Mouse (Mus musculus) hindbrain, postnatal 0 days (tissue): ENCODE results near the gene Psmd5. TPM values are rescaled to one million over a fixed set of nuclear protein-coding genes. Genes with fewer than 3 reads are reported as not detected.
A peak's percentile ranks its signal among the peaks of the same experiment; 100 is the strongest.

Experiments used
- ATAC-seq: fragments of 200-750 bp; cut with Nextera tagmentation; 2 replicates; pipeline ENCODE4 v1.8.0; 2017; ENCODE audit warnings: mild to moderate bottlenecking, moderate TSS enrichment, moderate library complexity
- DNase-seq: peaks from one replicate; pipeline ENCODE4 v3.0.0-alpha.2; 2015; ENCODE audit warnings: low spot score
- H3K27ac ChIP-seq: fragments of 300-500 bp; sonication (generic); 2 replicates; pipeline ENCODE4 v1.5.1; 2014; ENCODE audit warnings: mild to moderate bottlenecking
- H3K27me3 ChIP-seq: fragments of 300-500 bp; sonication (generic); 2 replicates; pipeline ENCODE4 v1.6.1; 2014; ENCODE audit warnings: low read length, mixed read lengths; ENCODE audit not compliant: insufficient read depth
- H3K36me3 ChIP-seq: fragments of 300-500 bp; sonication (generic); 2 replicates; pipeline ENCODE4 v1.6.1; 2014; ENCODE audit warnings: low read length, mixed read lengths; ENCODE audit not compliant: insufficient read depth
- H3K4me1 ChIP-seq: fragments of 300-500 bp; sonication (generic); 2 replicates; pipeline ENCODE4 v1.6.1; 2014; ENCODE audit warnings: antibody characterized with exemption, low read length, mixed read lengths; ENCODE audit not compliant: insufficient read depth
- H3K4me2 ChIP-seq: fragments of 300-500 bp; sonication (generic); 2 replicates; pipeline ENCODE4 v1.6.1; 2014; ENCODE audit warnings: low read depth, mild to moderate bottlenecking, low read length, moderate library complexity, mixed read lengths
- H3K4me3 ChIP-seq: fragments of 300-500 bp; sonication (generic); 2 replicates; pipeline ENCODE4 v1.5.1; 2014; ENCODE audit warnings: low read length
- H3K9ac ChIP-seq: fragments of 300-500 bp; sonication (generic); replicated peaks from 2 replicates; pipeline ENCODE4 v1.6.1; 2014; ENCODE audit warnings: mild to moderate bottlenecking, low read length, moderate library complexity, mixed read lengths
- H3K9me3 ChIP-seq: fragments of 300-500 bp; sonication (generic); 2 replicates; pipeline ENCODE4 v1.6.1; 2016; ENCODE audit warnings: low read length, mixed read lengths
- CTCF ChIP-seq: IDR thresholded peaks from 2 replicates; pipeline ENCODE4 v1.5.1; 2016; ENCODE audit warnings: antibody characterized with exemption, control low read depth, low read depth
- WGBS: fragments of 180-500 bp; shearing (Covaris S2); extraction: QIAGEN DNeasy Blood & Tissue Kit; methylation state at CpG from one replicate; pipeline ENCODE4 v1.1.7; 2014; 5-methylcytosine and 5-hydroxymethylcytosine counted together
- polyA plus RNA-seq: library from polyadenylated mRNA; unstranded; fragments of >200 nt; fragmentation: Nextera tagmentation; extraction: Ambion mirVana; gene quantifications from 2 replicates; pipeline ENCODE4 v1.2.1, GENCODE M21; 2015
- total RNA-seq: library from RNA; depleted of rRNA; stranded (reverse); fragments of >200 nt; gene quantifications from 2 replicates; pipeline ENCODE4 v1.2.3, GENCODE M21; 2014

Psmd5 gene
- total and polyA plus RNA-seq, 2 experiments from 2014 or later, result 39.4 to 80.0 TPM

DNA sequence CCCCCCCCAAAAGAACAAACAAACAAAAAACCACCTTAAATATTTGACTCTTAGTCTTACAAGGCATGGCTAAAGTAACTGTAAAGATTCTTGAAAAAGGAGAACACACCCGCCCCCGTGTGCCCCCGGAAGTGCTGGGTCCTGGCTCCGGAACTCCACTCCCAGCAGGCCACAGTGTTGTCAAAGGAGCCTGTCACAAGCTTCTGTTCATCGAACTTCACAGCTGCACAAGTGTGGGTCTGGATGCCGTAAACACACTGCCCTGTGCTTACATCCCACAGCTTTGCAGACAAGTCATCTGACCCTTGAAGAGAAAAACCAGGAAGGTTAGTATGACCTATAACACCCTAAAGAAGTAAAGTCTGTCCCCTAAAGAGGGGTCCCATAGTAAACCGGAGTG, 62.1 kb downstream of the Psmd5 start:
- H3K27me3 ChIP-seq, result no peaks in the 10 kb centered on the region
- ATAC-seq (no peak), DNase-seq (no peak)
- WGBS, result 83% methylated on average over 7 of the region's 7 CpGs
- no peak overlapping the region for H3K4me2 ChIP-seq
- no peak overlapping the region for H3K27ac ChIP-seq
- peaks cover 34% of the 10 kb centered on the region for H3K36me3 ChIP-seq
- H3K9ac ChIP-seq, result no peak overlapping the region
- no peaks in the 10 kb centered on the region for H3K9me3 ChIP-seq
- H3K4me3 ChIP-seq, result no peak overlapping the region
- H3K4me1 ChIP-seq, result no peaks in the 10 kb centered on the region
- no peak for TF ChIP-seq CTCF

DNA sequence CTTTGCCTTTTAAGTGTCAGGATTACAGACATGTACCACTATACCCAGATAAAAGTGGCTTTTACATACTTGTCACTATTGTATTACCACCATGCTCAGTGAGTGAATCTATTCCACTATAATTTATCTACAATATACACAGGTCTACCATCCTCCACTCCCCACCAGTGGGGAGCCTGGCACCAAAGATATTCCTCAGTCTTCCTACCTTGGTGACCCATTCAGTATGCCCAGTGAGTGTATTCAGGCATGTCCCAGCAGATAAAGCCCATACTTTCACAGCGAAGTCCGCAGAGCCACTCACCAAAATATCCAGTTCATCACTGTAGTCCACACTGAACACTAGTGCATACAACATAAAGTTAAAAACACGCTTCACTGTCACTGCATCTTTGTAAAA, 64.0 kb downstream of the Psmd5 start:
- no peaks in the 10 kb centered on the region for H3K27me3 ChIP-seq
- no peak overlapping the region for H3K9ac ChIP-seq
- no peaks in the 10 kb centered on the region for H3K4me1 ChIP-seq
- no peak for TF ChIP-seq CTCF
- DNase-seq (no peak), ATAC-seq (no peak)
- no peak overlapping the region for H3K4me2 ChIP-seq
- H3K27ac ChIP-seq, result no peak overlapping the region
- peaks cover 28% of the 10 kb centered on the region for H3K36me3 ChIP-seq
- no peaks in the 10 kb centered on the region for H3K9me3 ChIP-seq
- WGBS, result 97% methylated on average over 3 of the region's 3 CpGs
- no peak overlapping the region for H3K4me3 ChIP-seq

DNA sequence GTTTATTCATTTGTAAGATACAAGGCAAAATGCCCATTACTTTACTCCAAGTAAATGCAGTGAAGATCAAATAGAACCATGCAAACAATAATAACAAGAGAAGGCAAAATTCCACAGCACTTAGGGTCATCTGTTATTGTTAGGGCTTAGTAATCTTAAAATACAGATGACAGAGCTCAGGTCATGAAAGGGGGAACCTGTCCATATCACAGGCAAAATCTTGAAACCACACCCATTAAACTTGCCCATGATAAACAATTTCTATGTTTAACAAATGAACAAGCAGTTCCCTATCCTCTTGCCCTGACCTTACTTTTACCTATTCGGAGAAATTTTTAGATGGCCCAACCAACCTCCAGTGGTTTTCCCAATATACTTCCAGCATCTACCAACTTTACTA, 65.2 kb downstream of the Psmd5 start:
- WGBS, result 93% methylated on average over 1 of the region's 1 CpGs
- Histone ChIP-seq H3K9ac (no peak overlapping the region), H3K27ac (no peak overlapping the region), H3K36me3 (peaks cover 28% of the 10 kb centered on the region), H3K4me3 (no peak overlapping the region), H3K9me3 (no peaks in the 10 kb centered on the region), H3K4me2 (no peak overlapping the region), H3K4me1 (no peaks in the 10 kb centered on the region), H3K27me3 (no peaks in the 10 kb centered on the region)
- DNase-seq, result no peak
- no peak for TF ChIP-seq CTCF
- no peak for ATAC-seq

DNA sequence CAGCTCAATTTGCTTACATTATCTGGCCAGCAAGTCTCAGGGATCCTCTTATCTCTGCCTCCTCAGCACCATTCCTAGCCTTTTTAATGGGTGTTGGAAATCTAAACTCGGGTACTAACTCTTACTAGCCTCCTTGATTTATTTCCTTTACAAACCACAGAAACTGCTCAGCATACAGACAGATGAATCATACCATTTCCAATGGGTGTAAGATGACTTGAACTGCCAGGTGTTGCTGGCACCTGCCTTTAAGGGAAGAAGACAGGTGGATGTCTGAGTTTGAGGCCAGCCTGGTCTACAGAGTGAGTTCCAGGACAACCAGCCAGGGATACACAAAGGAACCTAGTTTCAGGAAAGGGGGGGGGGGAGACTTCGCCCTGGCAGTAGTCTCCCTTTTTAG, 66.7 kb downstream of the Psmd5 start:
- no peaks in the 10 kb centered on the region for H3K9me3 ChIP-seq
- no peak overlapping the region for H3K9ac ChIP-seq
- WGBS, result 84% methylated on average over 2 of the region's 2 CpGs
- no peak for TF ChIP-seq CTCF
- H3K27ac ChIP-seq, result no peak overlapping the region
- no peaks in the 10 kb centered on the region for H3K4me1 ChIP-seq
- no peak overlapping the region for H3K4me3 ChIP-seq
- H3K4me2 ChIP-seq, result no peak overlapping the region
- ATAC-seq (no peak), DNase-seq (no peak)
- no peaks in the 10 kb centered on the region for H3K27me3 ChIP-seq
- H3K36me3 ChIP-seq, result peaks cover 21% of the 10 kb centered on the region

DNA sequence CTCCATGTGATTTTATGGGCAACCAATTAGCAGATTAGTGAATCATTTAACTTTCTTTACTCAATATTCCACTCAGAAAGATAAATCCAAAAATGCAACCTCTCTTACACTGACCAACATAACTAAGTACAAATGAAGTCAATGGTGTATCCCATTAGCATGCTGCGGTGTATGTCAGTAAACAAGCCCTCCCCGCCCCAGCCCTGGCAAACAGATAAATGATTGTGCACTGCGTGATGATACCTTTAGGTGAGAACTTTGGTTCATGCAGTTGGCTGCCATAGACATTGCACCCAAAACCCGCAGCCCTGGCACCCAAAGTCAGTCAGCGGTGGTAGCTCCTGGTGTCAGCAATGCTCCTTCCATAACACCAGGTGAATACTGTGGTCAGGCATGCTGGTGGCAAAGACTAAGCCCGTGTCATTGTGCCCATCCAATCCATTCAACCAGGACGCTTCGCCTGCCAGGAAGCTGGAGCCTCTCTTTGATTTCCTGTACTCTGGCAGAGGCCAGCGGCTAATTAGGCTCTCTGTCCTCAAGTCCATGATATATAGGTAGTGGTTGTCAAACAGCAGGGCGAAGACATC, 69.3 kb downstream of the Psmd5 start:
- Histone ChIP-seq H3K4me2 (no peak overlapping the region), H3K9me3 (no peaks in the 10 kb centered on the region), H3K4me1 (no peaks in the 10 kb centered on the region), H3K27ac (no peak overlapping the region), H3K36me3 (peaks cover 2% of the 10 kb centered on the region), H3K27me3 (no peaks in the 10 kb centered on the region), H3K9ac (no peak overlapping the region), H3K4me3 (no peak overlapping the region)
- ATAC-seq, result no peak
- no peak for DNase-seq
- 92% methylated on average over 10 of the region's 10 CpGs for WGBS
- no peak for TF ChIP-seq CTCF

DNA sequence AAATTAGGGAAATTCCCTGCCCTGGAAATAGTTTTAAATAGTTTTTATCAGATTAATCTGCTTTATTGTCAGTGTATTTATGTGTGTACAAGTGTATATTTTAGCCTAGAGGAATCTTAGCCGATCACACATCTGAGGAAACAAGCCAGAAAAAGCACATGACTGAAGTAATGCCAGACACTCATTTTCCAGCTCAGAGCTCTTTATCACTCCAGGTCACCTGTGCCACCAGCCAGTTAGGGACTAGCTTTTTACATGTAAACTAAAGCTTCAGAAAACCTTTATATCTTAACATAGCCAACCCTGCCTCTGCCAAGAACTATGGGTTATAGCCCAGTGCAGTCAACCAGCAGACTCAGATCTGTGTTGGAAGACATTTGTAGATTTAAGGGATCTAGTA, 70.0 kb downstream of the Psmd5 start:
- H3K4me1 ChIP-seq, result no peaks in the 10 kb centered on the region
- no peaks in the 10 kb centered on the region for H3K9me3 ChIP-seq
- 49% methylated on average over 1 of the region's 1 CpGs for WGBS
- H3K27me3 ChIP-seq, result no peaks in the 10 kb centered on the region
- DNase-seq (no peak), ATAC-seq (no peak)
- H3K4me2 ChIP-seq, result no peak overlapping the region
- no peak overlapping the region for H3K4me3 ChIP-seq
- no peak overlapping the region for H3K27ac ChIP-seq
- H3K36me3 ChIP-seq, result no peaks in the 10 kb centered on the region; the same call in none of the 2 replicates
- no peak overlapping the region for H3K9ac ChIP-seq
- TF ChIP-seq CTCF, result no peak

DNA sequence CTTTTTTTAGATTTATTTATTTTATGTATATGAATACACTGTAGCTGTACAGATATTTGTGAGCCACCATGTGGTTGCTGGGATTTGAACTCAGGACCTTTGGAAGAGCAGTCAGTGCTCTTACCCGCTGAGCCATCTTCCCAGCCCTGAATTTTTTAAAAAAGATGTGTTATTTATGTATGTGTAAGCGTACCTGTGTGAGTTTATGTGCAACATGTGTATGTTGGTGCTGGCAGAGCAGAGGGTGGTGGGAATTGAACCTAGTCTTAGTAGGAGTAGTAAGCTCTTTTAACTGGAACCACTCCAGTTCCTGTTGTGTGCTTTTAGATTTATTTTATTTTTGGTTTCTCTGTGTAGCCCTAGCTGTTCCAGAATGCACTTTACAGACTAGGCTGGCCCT, 70.6 kb downstream of the Psmd5 start:
- no peak for ATAC-seq
- Histone ChIP-seq H3K9ac (no peak overlapping the region), H3K27me3 (no peaks in the 10 kb centered on the region), H3K4me3 (no peak overlapping the region), H3K36me3 (no peaks in the 10 kb centered on the region; the same call in 1 of the 2 replicates), H3K4me2 (0 out of 2 replicates have a peak overlapping the region, but pooled peaks have one; percentile 69), H3K27ac (no peak overlapping the region), H3K4me1 (0 out of 2 replicates have a peak, but pooled peaks cover 1% of the 10 kb centered on the region), H3K9me3 (no peaks in the 10 kb centered on the region)
- DNase-seq, result no peak
- no peak for TF ChIP-seq CTCF
- 95% methylated on average over 2 of the region's 2 CpGs for WGBS
